Mouse (Mus musculus) midbrain, embryonic 12.5 days (tissue): Measurements from ENCODE around the gene Tiam1. TPM values are rescaled to one million over a fixed set of nuclear protein-coding genes. Genes with fewer than 3 reads are reported as not detected.
A peak's percentile ranks its signal among the peaks of the same experiment; 100 is the strongest.
"Not testable (repeated sequence)": the region's sequence is repeated elsewhere in the genome, so short reads cannot be mapped to it uniquely, and the experiment has no call there.

Source experiments
- ATAC-seq: fragments of 200-750 bp; cut with Nextera tagmentation; 2 replicates; pipeline ENCODE4 v1.8.0; 2017; ENCODE audit warnings: low read depth, moderate TSS enrichment, moderate library complexity; ENCODE audit not compliant: low FRiP score
- H3K27ac ChIP-seq: fragments of 300-500 bp; sonication (generic); replicated peaks from 2 replicates; pipeline ENCODE4 v1.5.1; 2016; ENCODE audit warnings: mild to moderate bottlenecking
- H3K27me3 ChIP-seq: fragments of 300-500 bp; sonication (generic); 2 replicates; pipeline ENCODE4 v1.6.1; 2016; ENCODE audit warnings: mild to moderate bottlenecking
- H3K36me3 ChIP-seq: fragments of 300-500 bp; sonication (generic); 2 replicates; pipeline ENCODE4 v1.6.1; 2016
- H3K4me1 ChIP-seq: fragments of 300-500 bp; sonication (generic); 2 replicates; pipeline ENCODE4 v1.6.1; 2016
- H3K4me2 ChIP-seq: fragments of 300-500 bp; sonication (generic); replicated peaks from 2 replicates; pipeline ENCODE4 v1.6.1; 2016; ENCODE audit warnings: mild to moderate bottlenecking, moderate library complexity
- H3K4me3 ChIP-seq: fragments of 300-500 bp; sonication (generic); 2 replicates; pipeline ENCODE4 v1.5.1; 2016; ENCODE audit warnings: mild to moderate bottlenecking
- H3K9ac ChIP-seq: fragments of 300-500 bp; sonication (generic); replicated peaks from 2 replicates; pipeline ENCODE4 v1.6.1; 2016; ENCODE audit warnings: mild to moderate bottlenecking, moderate library complexity
- H3K9me3 ChIP-seq: fragments of 300-500 bp; sonication (generic); 2 replicates; pipeline ENCODE4 v1.6.1; 2016; ENCODE audit warnings: mild to moderate bottlenecking
- WGBS: fragments of 180-500 bp; shearing (Covaris S2); methylation state at CpG from one replicate; pipeline ENCODE4 v1.1.7; 2016; 5-methylcytosine and 5-hydroxymethylcytosine counted together
- polyA plus RNA-seq: library from polyadenylated mRNA; unstranded; fragments of >200 nt; fragmentation: Nextera tagmentation; extraction: Ambion mirVana; gene quantifications from 2 replicates; pipeline ENCODE4 v1.2.1, GENCODE M21; 2016

The Tiam1 gene
- polyA plus RNA-seq, 1 experiment from 2014 or later, result 23.8 TPM

- no peak for ATAC-seq
- 38% methylated on average over 11 of the region's 11 CpGs for WGBS
These were observed 64.7 kb downstream of the Tiam1 start for GRCm38 (mm10) chr16:90078806-90079381.

GRCm38 (mm10) chr16:90073510-90073909, 70.1 kb downstream of the Tiam1 start:
- Histone ChIP-seq H3K4me2 (peak overlapping the region; percentile 36), H3K9ac (no peak overlapping the region), H3K4me3 (no peak overlapping the region), H3K27ac (no peak overlapping the region), H3K4me1 (peaks cover 24% of the 10 kb centered on the region), H3K36me3 (no peaks in the 10 kb centered on the region), H3K9me3 (no peaks in the 10 kb centered on the region), H3K27me3 (peaks cover 27% of the 10 kb centered on the region)
- WGBS, result 15% methylated on average over 7 of the region's 7 CpGs
- ATAC-seq, result peak; percentile 39; the same call in 1 of the 2 replicates

More at GRCm38 (mm10) chr16:90078806-90079381, 64.7 kb downstream of the Tiam1 start:
- H3K4me1 ChIP-seq, result peaks cover 9% of the 10 kb centered on the region; the same call in 1 of the 2 replicates
- no peak overlapping the region for H3K27ac ChIP-seq
- H3K4me2 ChIP-seq, result no peak overlapping the region
- no peak overlapping the region for H3K9ac ChIP-seq
- H3K36me3 ChIP-seq, result no peaks in the 10 kb centered on the region
- peaks cover 38% of the 10 kb centered on the region for H3K27me3 ChIP-seq
- no peak overlapping the region for H3K4me3 ChIP-seq
- H3K9me3 ChIP-seq, result no peaks in the 10 kb centered on the region

GRCm38 (mm10) chr16:90072651-90073050, 70.9 kb downstream of the Tiam1 start:
- peaks cover 22% of the 10 kb centered on the region for H3K4me1 ChIP-seq
- 0 out of 2 replicates have a peak overlapping the region, but pooled peaks have one; percentile 4 for H3K4me3 ChIP-seq
- WGBS, result 16% methylated on average over 15 of the region's 15 CpGs
- peaks cover 27% of the 10 kb centered on the region for H3K27me3 ChIP-seq
- no peaks in the 10 kb centered on the region for H3K9me3 ChIP-seq
- no peaks in the 10 kb centered on the region for H3K36me3 ChIP-seq
- peak overlapping the region; percentile 36 for H3K4me2 ChIP-seq
- H3K9ac ChIP-seq, result no peak overlapping the region
- ATAC-seq, result peak; percentile 60; the same call in 1 of the 2 replicates
- H3K27ac ChIP-seq, result no peak overlapping the region

GRCm38 (mm10) chr16:90071125-90071524, 72.4 kb downstream of the Tiam1 start:
- not testable (repeated sequence) for H3K4me3 ChIP-seq, H3K27ac ChIP-seq, H3K9ac ChIP-seq, H3K9me3 ChIP-seq, H3K36me3 ChIP-seq, H3K4me2 ChIP-seq
- Histone ChIP-seq H3K4me1 (peaks cover 22% of the 10 kb centered on the region), H3K27me3 (peaks cover 23% of the 10 kb centered on the region)
- peak; percentile 77 for ATAC-seq

- Histone ChIP-seq H3K4me1 (peaks cover 22% of the 10 kb centered on the region), H3K4me2 (no peak overlapping the region), H3K36me3 (no peaks in the 10 kb centered on the region), H3K4me3 (no peak overlapping the region), H3K27me3 (peaks cover 17% of the 10 kb centered on the region), H3K9ac (no peak overlapping the region), H3K9me3 (no peaks in the 10 kb centered on the region), H3K27ac (no peak overlapping the region)
- no peak for ATAC-seq
- WGBS, result 94% methylated on average over 11 of the region's 11 CpGs
These were observed 73.5 kb downstream of the Tiam1 start for GRCm38 (mm10) chr16:90070104-90070503.

GRCm38 (mm10) chr16:90069197-90069596, 74.4 kb downstream of the Tiam1 start:
- H3K27me3 ChIP-seq, result peaks cover 11% of the 10 kb centered on the region
- 65% methylated on average over 8 of the region's 8 CpGs for WGBS
- no peak for ATAC-seq
- H3K4me2 ChIP-seq, result no peak overlapping the region
- no peaks in the 10 kb centered on the region for H3K9me3 ChIP-seq
- H3K4me3 ChIP-seq, result no peak overlapping the region
- no peaks in the 10 kb centered on the region for H3K36me3 ChIP-seq
- H3K27ac ChIP-seq, result no peak overlapping the region
- peaks cover 22% of the 10 kb centered on the region for H3K4me1 ChIP-seq
- H3K9ac ChIP-seq, result no peak overlapping the region

- peaks cover 5% of the 10 kb centered on the region; the same call in 1 of the 2 replicates for H3K36me3 ChIP-seq
- no peak overlapping the region for H3K4me3 ChIP-seq
- H3K9ac ChIP-seq, result no peak overlapping the region
- peak; percentile 67; the same call in 1 of the 2 replicates for ATAC-seq
- no peaks in the 10 kb centered on the region for H3K27me3 ChIP-seq
- no peaks in the 10 kb centered on the region for H3K9me3 ChIP-seq
- 69% methylated on average over 14 of the region's 14 CpGs for WGBS
- no peak overlapping the region for H3K4me2 ChIP-seq
- no peak overlapping the region for H3K27ac ChIP-seq
- peaks cover 6% of the 10 kb centered on the region; the same call in 1 of the 2 replicates for H3K4me1 ChIP-seq
These were observed 90.6 kb downstream of the Tiam1 start for GRCm38 (mm10) chr16:90052905-90053519.

- Histone ChIP-seq H3K27me3 (no peaks in the 10 kb centered on the region), H3K36me3 (peaks cover 5% of the 10 kb centered on the region; the same call in 1 of the 2 replicates), H3K9ac (no peak overlapping the region), H3K4me3 (no peak overlapping the region), H3K4me2 (no peak overlapping the region), H3K4me1 (peaks cover 6% of the 10 kb centered on the region; the same call in 1 of the 2 replicates), H3K9me3 (no peaks in the 10 kb centered on the region), H3K27ac (no peak overlapping the region)
- WGBS, result 89% methylated on average over 11 of the region's 11 CpGs
- no peak for ATAC-seq
These were observed 91.2 kb downstream of the Tiam1 start for GRCm38 (mm10) chr16:90052409-90052808.

GRCm38 (mm10) chr16:90051051-90051450, 92.5 kb downstream of the Tiam1 start:
- H3K27ac ChIP-seq, result no peak overlapping the region
- H3K27me3 ChIP-seq, result no peaks in the 10 kb centered on the region
- no peak overlapping the region for H3K4me3 ChIP-seq
- 88% methylated on average over 7 of the region's 7 CpGs for WGBS
- no peak overlapping the region for H3K9ac ChIP-seq
- H3K9me3 ChIP-seq, result no peaks in the 10 kb centered on the region
- ATAC-seq, result no peak
- H3K4me2 ChIP-seq, result no peak overlapping the region
- peaks cover 6% of the 10 kb centered on the region; the same call in 1 of the 2 replicates for H3K4me1 ChIP-seq
- peaks cover 5% of the 10 kb centered on the region; the same call in 1 of the 2 replicates for H3K36me3 ChIP-seq

- Histone ChIP-seq H3K9ac (no peak overlapping the region), H3K4me2 (no peak overlapping the region)
These were observed 95.7 kb downstream of the Tiam1 start for GRCm38 (mm10) chr16:90047841-90048240.

GRCm38 (mm10) chr16:90046494-90047158, 96.9 kb downstream of the Tiam1 start:
- no peaks in the 10 kb centered on the region for H3K9me3 ChIP-seq
- no peaks in the 10 kb centered on the region for H3K4me1 ChIP-seq
- H3K4me3 ChIP-seq, result no peak overlapping the region
- H3K27ac ChIP-seq, result no peak overlapping the region
- 82% methylated on average over 12 of the region's 12 CpGs for WGBS
- no peak overlapping the region for H3K4me2 ChIP-seq
- no peak for ATAC-seq
- no peak overlapping the region for H3K9ac ChIP-seq
- H3K27me3 ChIP-seq, result no peaks in the 10 kb centered on the region
- no peaks in the 10 kb centered on the region for H3K36me3 ChIP-seq

More at GRCm38 (mm10) chr16:90047841-90048240, 95.7 kb downstream of the Tiam1 start:
- Histone ChIP-seq H3K27me3 (no peaks in the 10 kb centered on the region), H3K4me3 (no peak overlapping the region), H3K4me1 (peaks cover 3% of the 10 kb centered on the region; the same call in 1 of the 2 replicates), H3K27ac (no peak overlapping the region), H3K36me3 (no peaks in the 10 kb centered on the region), H3K9me3 (no peaks in the 10 kb centered on the region)
- no peak for ATAC-seq
- 88% methylated on average over 6 of the region's 6 CpGs for WGBS

- no peak overlapping the region for H3K27ac ChIP-seq
- no peak overlapping the region for H3K9ac ChIP-seq
- H3K4me2 ChIP-seq, result no peak overlapping the region
- WGBS, result 96% methylated on average over 8 of the region's 8 CpGs
- H3K4me3 ChIP-seq, result no peak overlapping the region
- H3K4me1 ChIP-seq, result no peaks in the 10 kb centered on the region
- ATAC-seq, result no peak
- H3K9me3 ChIP-seq, result no peaks in the 10 kb centered on the region
- no peaks in the 10 kb centered on the region for H3K36me3 ChIP-seq
- H3K27me3 ChIP-seq, result no peaks in the 10 kb centered on the region
These were observed 98.0 kb downstream of the Tiam1 start for GRCm38 (mm10) chr16:90045611-90046010.
